Mouse (Mus musculus) heart, adult 2 months (tissue): ENCODE data around the gene Stac2. TPM values are rescaled to one million over a fixed set of nuclear protein-coding genes. Genes with fewer than 3 reads are reported as not detected.

Source experiments
- DNase-seq, 2 experiments: peaks; one replicate each; pipeline ENCODE4 v3.0.0; 2021
- H3K27ac ChIP-seq: fragments of 200-600 bp; 2 replicates; pipeline ENCODE4 v1.8.1; 2022
- H3K27me3 ChIP-seq: fragments of 200-500 bp; 2 replicates; pipeline ENCODE4 v1.6.1; 2012; ENCODE audit warnings: mild to moderate bottlenecking, low read length, inconsistent platforms, mixed read lengths; ENCODE audit not compliant: control insufficient read depth, insufficient read depth
- H3K36me3 ChIP-seq: fragments of 200-500 bp; 2 replicates; pipeline ENCODE4 v1.6.1; 2012; ENCODE audit warnings: low read length, inconsistent platforms; ENCODE audit not compliant: control insufficient read depth, insufficient read depth
- H3K4me1 ChIP-seq: fragments of 200-500 bp; 2 replicates; pipeline ENCODE4 v1.6.1; 2011; ENCODE audit warnings: low read length; ENCODE audit not compliant: control insufficient read depth, insufficient read depth
- H3K4me3 ChIP-seq: fragments of 200-600 bp; 2 replicates; pipeline ENCODE4 v1.8.1; 2022
- H3K79me2 ChIP-seq: fragments of 200-500 bp; replicated peaks from 2 replicates; pipeline ENCODE4 v1.6.1; 2012; ENCODE audit warnings: mild to moderate bottlenecking, inconsistent platforms, low read length, moderate library complexity, mixed read lengths; ENCODE audit not compliant: control insufficient read depth, insufficient read depth
- H3K9ac ChIP-seq: fragments of 200-500 bp; 2 replicates; pipeline ENCODE4 v1.6.1; 2012; ENCODE audit warnings: low read depth, mild to moderate bottlenecking, control low read depth, inconsistent platforms, low read length, mixed read lengths
- CTCF ChIP-seq: fragments of 200-600 bp; IDR thresholded peaks from 2 replicates; pipeline ENCODE4 v1.8.1; 2022; ENCODE audit warnings: antibody characterized with exemption, mild to moderate bottlenecking, moderate library complexity
- EP300 ChIP-seq: fragments of 200-500 bp; IDR thresholded peaks from 2 replicates; pipeline ENCODE4 v1.6.1; 2011; ENCODE audit warnings: low read depth, low read length, control low read depth; ENCODE audit not compliant: insufficient read depth
- POLR2A ChIP-seq: fragments of 200-500 bp; IDR thresholded peaks from 2 replicates; pipeline ENCODE4 v1.6.1; 2011; ENCODE audit warnings: mild to moderate bottlenecking, low read depth, low read length, control low read depth; ENCODE audit not compliant: insufficient read depth
- WGBS: fragments of 180-500 bp; shearing (Covaris S2); methylation state at CpG from one replicate; pipeline ENCODE4 v1.1.7; 2018; 5-methylcytosine and 5-hydroxymethylcytosine counted together
- intact Hi-C: fragments of 180-260 bp; cut with DNase I; formaldehyde crosslinking; loops from one replicate; pipeline ENCODE4 v1.15.1; 2025
- polyA plus RNA-seq: library from polyadenylated mRNA; depleted of rRNA; stranded (reverse); fragments of >200 nt; gene quantifications from 2 replicates; pipeline ENCODE4 v1.2.3, GENCODE M21; 2012
- total RNA-seq, 2 experiments: library from RNA; stranded (reverse); gene quantifications; 2 replicates each; pipeline ENCODE4 v1.2.3; 2021

The Stac2 gene
- total and polyA plus RNA-seq, 3 experiments, result 0.10 to 0.35 (median 0.20) TPM

GRCm38 (mm10) chr11:97998074-97998793, 55.0 kb downstream of the Stac2 start:
- H3K36me3 ChIP-seq, result no peaks in the 10 kb centered on the region
- peaks cover 4% of the 10 kb centered on the region for H3K4me1 ChIP-seq
- no peaks in the 10 kb centered on the region for H3K27me3 ChIP-seq
- WGBS, result 88% methylated on average over 11 of the region's 11 CpGs
- no peak overlapping the region for H3K9ac ChIP-seq
- TF ChIP-seq CTCF, result no peak
- no peak for TF ChIP-seq EP300
- no peak for TF ChIP-seq POLR2A
- intact Hi-C loops, result no loop called here
- H3K27ac ChIP-seq, result no peak overlapping the region
- no peak for DNase-seq
- no peak overlapping the region for H3K4me3 ChIP-seq
- no peaks in the 10 kb centered on the region for H3K79me2 ChIP-seq

- 83% methylated on average over 8 of the region's 8 CpGs for WGBS
- Histone ChIP-seq H3K79me2 (no peaks in the 10 kb centered on the region), H3K27ac (no peak overlapping the region), H3K27me3 (no peaks in the 10 kb centered on the region), H3K4me3 (no peak overlapping the region), H3K4me1 (peaks cover 4% of the 10 kb centered on the region), H3K36me3 (no peaks in the 10 kb centered on the region), H3K9ac (no peak overlapping the region)
- TF ChIP-seq CTCF (no peak), POLR2A (no peak), EP300 (no peak)
- no peak for DNase-seq
- intact Hi-C loops, result no loop called here
Measured at GRCm38 (mm10) chr11:97997387-97997960, 55.8 kb downstream of the Stac2 start.

GRCm38 (mm10) chr11:97996691-97997090, 56.6 kb downstream of the Stac2 start:
- peaks cover 4% of the 10 kb centered on the region for H3K4me1 ChIP-seq

GRCm38 (mm10) chr11:97995564-97996288, 57.5 kb downstream of the Stac2 start, which contains the start of gene Arl5c:
TSS of gene Arl5c (minus strand) at chr11:97996181.
- Histone ChIP-seq H3K4me3 (peak within 1 kb of the TSS; percentile 49), H3K27ac (peak within 1 kb of the TSS; percentile 34), H3K27me3 (no peaks in the 10 kb centered on the region), H3K4me1 (peaks cover 4% of the 10 kb centered on the region), H3K79me2 (no peaks in the 10 kb centered on the region), H3K36me3 (no peaks in the 10 kb centered on the region), H3K9ac (peak within 1 kb of the TSS; percentile 48)
- peak; percentile 57 for TF ChIP-seq CTCF
- TF ChIP-seq EP300, result 0 out of 2 replicates have a peak, but pooled peaks have one; percentile 13
- TF ChIP-seq POLR2A, result no peak
- 4% methylated on average over 26 of the region's 26 CpGs for WGBS
- intact Hi-C loops, result no loop called here
- peak; percentile 70 to 79 for DNase-seq

More at GRCm38 (mm10) chr11:97996691-97997090, 56.6 kb downstream of the Stac2 start:
- no peak for DNase-seq
- Histone ChIP-seq H3K9ac (no peak overlapping the region), H3K79me2 (no peaks in the 10 kb centered on the region), H3K27ac (no peak overlapping the region), H3K27me3 (no peaks in the 10 kb centered on the region), H3K36me3 (no peaks in the 10 kb centered on the region), H3K4me3 (no peak overlapping the region)
- intact Hi-C loops, result no loop called here
- 61% methylated on average over 1 of the region's 1 CpGs for WGBS
- TF ChIP-seq POLR2A (no peak), EP300 (no peak), CTCF (no peak)

- 12% methylated on average over 13 of the region's 13 CpGs for WGBS
- Histone ChIP-seq H3K27me3 (no peaks in the 10 kb centered on the region), H3K27ac (peak overlapping the region; percentile 31), H3K79me2 (no peaks in the 10 kb centered on the region), H3K36me3 (no peaks in the 10 kb centered on the region), H3K9ac (peak overlapping the region; percentile 48), H3K4me3 (peak overlapping the region; percentile 49), H3K4me1 (peaks cover 4% of the 10 kb centered on the region)
- DNase-seq, result peak; percentile 87 to 88
- TF ChIP-seq POLR2A (no peak), CTCF (peak; percentile 95; the same call in 1 of the 2 replicates), EP300 (peak; percentile 81; the same call in 1 of the 2 replicates)
- intact Hi-C loops, result no loop called here
Measured at GRCm38 (mm10) chr11:97994539-97995100, 58.6 kb downstream of the Stac2 start.
